Mouse (Mus musculus): ENCODE results near the gene Tas2r137.

GRCm38 (mm10) chr6:40519408-40519807 lies 28.4 kb downstream of the Tas2r137 start, which contains the start of gene Prss37:
- no peak for TF ChIP-seq CTCF (IDR thresholded peaks at IDR 0.05; ENCODE audit: extremely low read depth, insufficient read length, insufficient replicate concordance, low read depth, low read length)
- no peak for TF ChIP-seq POLR2A (IDR thresholded peaks at IDR 0.05; ENCODE audit: low read depth, low read length)
